Mouse (Mus musculus): ENCODE results near the gene 1700102P08Rik.

1700102P08Rik gene

DNA sequence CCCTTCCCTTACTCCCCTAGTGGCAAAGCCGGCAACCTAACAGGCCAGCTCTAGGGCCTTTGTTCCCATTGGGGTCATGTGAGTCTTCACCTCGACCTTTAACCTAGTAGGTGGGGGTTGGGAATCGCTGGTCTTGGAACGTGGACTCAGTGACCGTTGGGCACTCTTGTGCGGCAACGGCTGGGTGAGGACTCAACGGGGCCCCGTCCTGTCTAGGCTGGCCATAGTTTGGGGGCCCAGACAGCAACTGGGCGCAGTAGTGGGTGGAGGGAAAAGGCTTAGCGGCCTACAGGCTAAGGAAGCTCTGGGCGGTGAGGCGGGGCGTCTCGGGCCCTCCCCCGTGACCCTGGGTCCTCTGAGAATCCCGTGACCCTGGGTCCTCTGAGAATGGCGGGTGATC lies at the start of gene 1700102P08Rik:
1700102P08Rik (plus strand) TSS at position 130 of the 400 bp plus-strand sequence.
- DNase-seq, result peak; percentile 74

DNA sequence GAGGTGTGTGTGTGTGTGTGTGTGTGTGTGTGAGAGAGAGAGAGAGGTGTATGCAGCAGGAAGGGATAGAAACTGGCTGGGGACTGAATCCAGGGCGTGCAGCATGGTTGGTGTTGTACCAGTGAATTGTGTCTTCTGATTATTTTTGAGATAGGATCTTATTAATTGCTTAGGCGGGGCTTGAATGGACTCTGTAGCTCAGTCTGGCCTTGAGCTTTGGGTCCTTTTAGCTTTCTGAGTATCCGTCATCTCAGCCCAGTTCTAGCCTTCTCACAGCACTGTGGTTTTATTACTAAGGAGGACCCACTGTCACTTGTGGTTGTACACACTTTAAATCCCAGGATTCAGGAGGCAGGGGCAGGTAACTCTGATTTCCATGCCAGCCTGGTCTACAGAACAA lies 49.3 kb upstream of the 1700102P08Rik start:
- DNase-seq, result no peak

DNA sequence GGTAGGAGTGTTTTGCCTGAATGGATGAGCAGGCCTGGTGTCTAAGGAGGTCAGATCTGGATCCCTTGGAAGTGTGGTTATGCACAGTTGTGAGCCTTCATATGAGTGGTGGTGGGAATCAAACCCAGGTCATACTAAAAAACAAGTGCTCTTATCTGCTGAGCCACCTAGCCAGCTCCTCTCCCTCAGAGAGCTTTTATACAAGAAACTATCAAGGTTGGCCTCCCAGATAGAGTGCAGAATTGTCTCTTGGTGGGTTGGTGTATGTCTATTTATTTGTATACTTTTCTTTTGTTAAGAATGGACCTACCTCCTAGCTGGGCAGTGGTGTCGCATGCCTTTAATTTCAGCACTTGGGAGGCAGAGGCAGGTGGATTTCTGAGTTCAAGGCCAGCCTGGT lies 48.8 kb upstream of the 1700102P08Rik start:
- no peak for DNase-seq

DNA sequence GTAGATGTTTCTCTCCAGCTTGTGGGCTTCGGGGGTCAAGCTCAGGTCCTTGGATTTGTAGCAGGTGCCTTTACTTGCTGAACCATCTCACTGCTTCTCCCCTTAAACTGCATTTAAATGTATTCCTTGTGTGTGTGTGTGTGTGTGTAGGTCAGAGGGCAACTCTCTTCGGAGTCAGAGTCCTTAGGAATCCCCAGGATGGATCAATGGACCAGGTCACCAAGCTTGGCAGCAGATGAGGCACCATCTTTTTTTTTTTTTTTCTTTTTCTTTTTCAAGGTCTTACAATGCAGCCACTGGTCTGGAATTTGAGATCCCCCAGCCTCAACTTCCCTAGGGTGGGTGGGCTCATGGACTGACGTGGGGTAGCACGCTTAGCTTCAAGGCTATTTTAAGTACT lies 48.1 kb upstream of the 1700102P08Rik start:
- DNase-seq, result no peak

DNA sequence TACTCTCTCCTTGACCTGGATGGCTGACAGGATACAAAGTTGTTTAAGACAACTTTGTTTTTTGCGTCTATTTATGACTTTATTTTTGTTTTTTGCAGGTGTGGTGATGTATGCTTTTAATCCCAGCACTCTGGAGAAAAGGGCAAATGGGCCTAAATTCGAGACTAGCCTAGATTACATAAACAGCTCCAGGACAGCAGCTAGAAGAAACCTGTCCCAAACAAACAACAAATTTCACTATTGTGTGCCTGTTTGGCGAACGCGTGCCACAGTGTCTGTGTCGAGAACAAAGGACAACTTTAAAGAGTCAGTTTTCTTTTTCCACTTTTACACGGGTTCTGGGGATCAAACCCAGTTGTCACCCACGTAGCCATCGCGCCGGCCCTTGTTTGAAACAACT lies 45.6 kb upstream of the 1700102P08Rik start:
- peak; percentile 16 for DNase-seq

DNA sequence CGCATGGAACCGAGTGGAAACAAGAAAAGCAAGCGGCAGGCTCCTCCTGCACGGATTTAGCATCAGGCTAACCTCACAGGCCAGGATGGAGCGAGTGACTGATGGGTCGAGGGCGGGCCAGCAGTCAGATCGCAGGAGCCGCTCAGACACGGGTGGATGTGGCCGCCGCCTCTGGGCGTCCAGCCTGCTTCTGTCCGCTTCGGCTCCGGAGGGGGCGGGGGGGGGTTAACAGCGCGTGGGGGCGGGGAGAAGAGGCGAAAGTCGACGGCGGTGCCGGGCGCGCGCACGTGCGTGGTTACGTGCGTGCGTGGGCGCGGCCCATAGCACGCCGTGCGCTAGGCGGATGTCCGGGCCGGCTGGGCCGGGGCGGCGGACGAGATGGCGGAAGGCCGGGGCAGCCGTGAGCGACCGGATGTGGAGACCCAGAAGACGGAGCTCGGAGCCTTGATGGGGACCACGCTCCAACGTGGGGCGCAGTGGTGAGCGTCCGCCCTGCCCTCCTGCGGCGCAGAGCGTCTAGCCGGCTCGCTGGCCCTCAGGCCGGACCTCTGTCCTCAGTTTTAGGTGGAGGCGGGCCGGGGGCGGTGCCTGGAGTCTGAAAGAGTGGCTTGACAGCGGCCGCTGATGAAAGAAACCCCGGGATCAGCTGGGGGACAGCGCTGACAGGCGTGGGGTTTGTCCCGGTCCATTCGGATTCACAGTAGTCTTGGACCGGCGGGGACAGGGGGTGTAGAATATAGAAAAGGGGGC lies 44.9 kb upstream of the 1700102P08Rik start, which contains the start of gene Usp4:
Usp4 (plus strand) TSS at position 314 of the 750 bp plus-strand sequence.
- DNase-seq, result peak; percentile 92

DNA sequence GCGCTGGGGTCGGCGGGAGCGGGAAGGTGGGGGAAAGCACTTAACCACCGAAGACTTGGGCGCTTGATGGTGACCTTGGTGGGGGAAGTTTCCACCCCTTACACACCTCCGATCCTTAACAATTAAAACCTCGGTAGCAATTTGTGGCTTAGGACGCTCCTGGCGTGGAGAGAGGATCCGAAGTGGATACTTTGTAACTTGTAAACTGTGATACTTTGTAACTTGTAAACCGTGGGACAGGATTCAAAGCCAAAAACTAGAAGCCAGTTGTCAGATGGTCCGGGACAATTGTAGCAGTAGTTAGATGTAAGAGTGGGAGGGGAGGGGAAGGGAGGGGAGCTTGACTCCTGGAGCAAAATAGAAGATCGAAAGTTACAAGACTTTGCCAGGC lies 44.3 kb upstream of the 1700102P08Rik start:
- no peak for DNase-seq

DNA sequence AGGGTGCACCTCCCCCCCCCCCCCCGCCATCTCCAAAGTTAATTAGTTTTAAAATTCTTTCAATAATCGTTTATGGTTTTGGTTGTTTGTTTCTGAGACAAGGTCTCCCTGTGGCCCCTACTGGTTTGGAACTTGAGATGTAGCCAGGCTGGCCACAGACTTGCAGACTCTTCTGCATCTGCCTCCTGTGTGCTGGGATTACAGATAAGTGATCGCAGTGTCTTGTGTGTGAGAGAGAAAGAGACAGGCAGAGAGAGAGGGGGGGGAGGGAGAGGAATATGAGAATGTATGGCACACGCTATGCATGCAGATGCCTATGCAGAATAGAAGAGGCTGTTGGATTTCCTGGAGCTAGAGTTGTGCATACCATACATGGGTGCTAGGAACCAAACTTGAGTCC lies 42.9 kb upstream of the 1700102P08Rik start:
- DNase-seq, result no peak

DNA sequence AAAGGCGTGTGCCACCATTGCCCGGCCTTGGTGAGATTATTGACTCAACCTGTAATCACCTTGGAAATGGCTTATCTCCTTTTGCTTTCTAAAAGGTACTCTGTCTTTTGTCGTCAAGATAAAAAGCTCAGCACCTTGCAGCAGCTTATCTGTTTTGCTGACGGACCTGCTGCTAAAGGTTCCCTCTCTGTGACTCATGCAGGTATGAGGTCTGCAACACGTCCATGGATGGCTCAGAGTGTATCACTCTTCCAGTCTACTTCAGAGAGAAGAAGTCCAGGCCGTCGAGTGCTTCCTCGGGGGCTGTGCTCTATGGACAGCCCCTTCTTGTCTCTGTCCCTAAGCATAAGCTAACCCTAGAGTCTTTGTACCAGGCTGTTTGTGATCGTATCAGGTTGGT lies 14.4 kb upstream of the 1700102P08Rik start:
- no peak for DNase-seq

DNA sequence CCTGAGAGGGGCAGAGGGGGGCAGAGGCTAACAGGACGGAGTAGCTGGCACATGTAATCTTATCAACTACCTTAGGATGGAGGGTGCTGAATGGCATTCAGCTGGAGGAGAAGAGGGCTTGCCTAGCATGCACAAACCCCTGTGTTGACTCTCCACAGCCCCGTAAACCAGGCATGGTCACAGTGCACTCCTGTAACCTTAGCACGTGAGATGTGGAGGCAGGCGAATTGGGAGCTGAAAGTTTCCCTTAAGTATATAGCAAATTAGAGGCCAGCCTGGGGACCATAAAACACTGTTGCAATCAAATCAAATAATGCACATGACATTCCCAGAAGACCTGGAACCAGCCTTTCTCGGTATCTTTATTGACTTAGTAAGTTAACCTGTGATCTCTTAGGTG lies 13.9 kb upstream of the 1700102P08Rik start:
- DNase-seq, result no peak

DNA sequence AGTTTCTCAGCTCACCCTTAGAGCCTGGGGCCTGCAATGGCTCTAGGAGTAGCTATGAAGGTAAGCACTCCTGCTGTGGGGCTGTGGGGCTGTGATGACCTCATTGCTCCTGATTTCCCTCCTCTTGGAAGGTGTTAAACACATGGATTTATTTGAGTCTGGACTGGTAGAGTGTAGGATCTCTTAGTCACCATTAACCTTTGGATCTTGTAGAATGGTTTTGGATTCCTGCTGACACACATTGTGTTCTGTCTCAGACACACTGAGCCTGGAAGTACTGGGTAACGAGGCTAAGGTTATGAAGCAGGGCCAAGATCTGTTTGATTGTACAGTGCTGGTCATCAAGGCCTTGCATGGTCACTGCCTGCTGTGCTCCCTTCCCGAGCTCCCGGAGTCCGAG lies 13.3 kb upstream of the 1700102P08Rik start:
- no peak for DNase-seq

DNA sequence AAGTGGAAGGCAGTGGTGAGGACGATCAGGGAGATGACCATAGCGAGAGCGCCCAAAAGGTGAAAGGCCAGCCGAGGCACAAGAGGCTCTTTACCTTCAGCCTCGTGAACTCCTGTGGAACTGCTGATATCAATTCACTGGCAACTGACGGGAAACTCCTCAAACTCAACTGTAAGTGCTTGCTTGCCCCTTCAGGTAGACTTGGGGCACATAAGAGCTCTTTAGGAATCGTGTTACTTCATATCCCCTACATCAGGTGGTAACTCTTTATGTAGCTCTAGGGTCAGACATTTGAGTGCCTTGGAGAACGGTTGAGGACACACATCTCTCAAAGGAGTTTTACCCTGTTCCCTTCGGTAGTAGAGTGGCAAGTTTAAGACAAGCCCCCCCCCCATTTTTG lies 11.2 kb upstream of the 1700102P08Rik start:
- no peak for DNase-seq

DNA sequence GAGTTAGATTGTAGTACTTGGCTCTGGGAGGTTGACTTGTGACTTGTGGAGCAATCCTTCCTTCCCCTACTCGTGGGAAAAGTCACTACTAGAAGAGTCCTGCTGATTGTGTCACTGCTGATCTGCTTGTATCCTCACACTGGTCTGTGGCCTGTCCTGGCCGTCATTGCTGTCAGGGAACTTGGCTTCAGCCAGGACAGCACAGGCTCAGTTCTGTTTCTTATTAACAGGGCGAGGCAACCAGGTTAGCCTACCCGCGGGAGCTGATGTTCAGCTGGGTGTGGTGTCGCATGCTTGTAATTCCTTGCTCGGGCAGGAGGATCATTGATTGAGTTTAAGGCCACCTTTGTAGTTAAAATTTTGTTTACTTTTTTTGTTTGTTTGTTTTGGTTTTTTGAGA lies 7.6 kb upstream of the 1700102P08Rik start:
- DNase-seq, result peak; percentile 51

DNA sequence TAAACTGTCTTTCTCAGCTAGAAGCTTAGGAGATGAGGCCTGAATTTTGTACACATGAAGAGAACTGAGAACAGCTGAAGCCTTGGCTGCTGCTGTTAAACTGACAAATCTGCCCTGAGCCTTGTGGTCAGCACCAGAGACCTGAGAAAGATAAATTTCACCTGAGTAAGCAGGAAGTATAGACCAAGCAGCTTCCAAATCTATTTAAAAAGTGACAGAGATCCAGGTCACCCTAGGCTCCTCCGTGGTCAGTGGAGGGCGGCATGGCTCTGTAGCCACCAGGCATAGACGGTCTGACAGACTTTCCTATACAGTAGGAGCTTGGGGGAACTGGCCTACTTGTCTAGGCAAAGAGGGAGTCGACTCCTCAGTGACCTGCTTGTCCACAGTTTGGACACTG lies 5.8 kb upstream of the 1700102P08Rik start:
- DNase-seq, result no peak

DNA sequence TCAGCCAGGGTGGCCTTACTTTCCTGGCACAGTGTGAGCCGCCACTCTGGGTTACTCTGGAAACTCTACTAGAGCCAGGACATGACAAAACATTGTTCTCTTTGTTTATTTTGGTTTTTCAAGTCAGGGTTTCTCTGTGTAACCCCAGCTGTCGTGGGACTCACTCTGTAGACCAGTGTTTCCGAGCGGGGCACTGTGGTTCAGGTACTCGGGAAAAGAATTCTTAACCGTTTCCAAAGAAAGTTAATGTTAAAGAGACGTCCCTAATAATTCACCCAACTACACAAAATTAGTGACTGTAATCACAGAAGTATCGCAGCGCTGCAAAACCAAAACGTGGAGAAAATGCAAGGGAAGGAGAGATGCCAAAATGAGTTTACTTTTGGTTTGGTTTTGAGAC lies 4.0 kb upstream of the 1700102P08Rik start:
- peak; percentile 20 for DNase-seq

DNA sequence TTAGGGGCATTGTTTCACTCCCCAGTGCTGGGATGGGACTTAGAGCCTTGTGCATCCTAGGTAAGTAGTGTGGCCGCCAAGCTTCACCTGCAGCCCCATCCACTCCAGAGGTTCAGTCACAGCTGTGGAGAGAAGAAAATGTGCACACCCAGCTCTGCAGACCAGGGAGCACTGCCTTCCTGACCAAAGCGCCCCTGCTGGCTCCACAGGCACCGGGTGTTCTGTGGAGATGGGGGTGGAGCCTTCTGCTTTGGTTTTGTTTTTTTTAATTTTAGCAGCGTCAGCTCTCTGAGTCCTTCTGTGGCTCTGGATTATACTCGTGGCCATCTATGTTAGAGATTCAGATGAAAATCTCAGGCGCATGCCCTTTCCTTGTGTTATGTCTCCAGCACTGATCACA lies 3.4 kb upstream of the 1700102P08Rik start:
- DNase-seq, result peak; percentile 25

DNA sequence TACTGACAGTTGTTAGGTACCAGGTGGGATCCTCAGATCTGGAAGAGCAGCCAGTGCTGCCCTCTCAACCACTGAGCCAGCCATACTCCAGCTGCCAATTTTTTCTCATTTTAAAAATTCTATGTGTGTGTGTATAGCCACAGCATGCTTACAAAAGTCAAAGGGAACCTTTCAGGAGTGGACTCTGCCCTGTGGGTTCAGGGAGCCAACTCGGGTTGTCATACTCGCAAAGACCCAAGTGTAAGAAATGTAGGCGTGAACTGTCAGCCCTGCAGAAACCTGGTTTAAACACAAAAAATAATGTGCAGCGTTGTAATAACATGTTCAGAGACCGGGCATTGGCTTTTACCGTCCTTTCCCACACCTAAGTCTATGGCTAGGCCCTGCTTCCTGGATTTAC lies 1.6 kb downstream of the 1700102P08Rik start:
- DNase-seq, result peak; percentile 47

DNA sequence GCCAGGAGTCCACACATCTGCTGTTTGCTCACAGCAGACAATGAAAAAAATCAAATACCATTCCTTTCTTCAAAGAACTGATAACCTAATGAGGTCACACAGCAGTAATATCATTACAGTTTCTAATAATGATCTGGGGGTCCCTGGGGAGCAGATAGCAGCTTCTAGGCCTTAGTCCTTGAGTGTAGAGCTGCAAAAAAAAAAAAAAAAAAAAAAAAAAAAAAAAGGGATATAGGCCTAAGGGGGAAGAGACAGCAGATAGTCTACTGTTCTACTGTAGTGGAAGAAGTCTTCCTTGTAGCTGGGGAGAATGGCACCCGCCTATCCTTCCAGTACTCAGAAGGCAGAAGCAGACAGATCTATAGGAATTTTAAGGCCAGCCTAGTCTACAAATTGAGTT lies 2.8 kb downstream of the 1700102P08Rik start:
- no peak for DNase-seq

DNA sequence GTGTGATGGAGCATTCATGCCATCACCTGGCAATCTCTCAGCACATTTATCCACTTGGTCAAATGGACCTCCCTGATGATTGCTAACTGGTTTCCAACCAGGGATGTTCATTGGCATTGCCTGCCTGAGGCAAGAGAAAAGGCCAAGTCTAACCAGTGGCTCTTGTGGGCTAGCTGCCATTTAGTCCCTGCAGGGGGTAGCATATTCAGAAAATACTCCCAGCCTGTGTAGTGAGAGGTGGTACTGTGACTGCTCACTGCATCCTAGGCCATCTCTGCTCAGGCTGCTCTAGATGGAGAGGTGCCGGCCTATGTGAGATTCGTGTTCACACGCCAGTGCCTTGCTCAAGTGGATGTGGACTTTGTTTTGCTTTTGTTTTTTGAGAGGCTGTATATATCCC lies 5.7 kb downstream of the 1700102P08Rik start:
- DNase-seq, result no peak

DNA sequence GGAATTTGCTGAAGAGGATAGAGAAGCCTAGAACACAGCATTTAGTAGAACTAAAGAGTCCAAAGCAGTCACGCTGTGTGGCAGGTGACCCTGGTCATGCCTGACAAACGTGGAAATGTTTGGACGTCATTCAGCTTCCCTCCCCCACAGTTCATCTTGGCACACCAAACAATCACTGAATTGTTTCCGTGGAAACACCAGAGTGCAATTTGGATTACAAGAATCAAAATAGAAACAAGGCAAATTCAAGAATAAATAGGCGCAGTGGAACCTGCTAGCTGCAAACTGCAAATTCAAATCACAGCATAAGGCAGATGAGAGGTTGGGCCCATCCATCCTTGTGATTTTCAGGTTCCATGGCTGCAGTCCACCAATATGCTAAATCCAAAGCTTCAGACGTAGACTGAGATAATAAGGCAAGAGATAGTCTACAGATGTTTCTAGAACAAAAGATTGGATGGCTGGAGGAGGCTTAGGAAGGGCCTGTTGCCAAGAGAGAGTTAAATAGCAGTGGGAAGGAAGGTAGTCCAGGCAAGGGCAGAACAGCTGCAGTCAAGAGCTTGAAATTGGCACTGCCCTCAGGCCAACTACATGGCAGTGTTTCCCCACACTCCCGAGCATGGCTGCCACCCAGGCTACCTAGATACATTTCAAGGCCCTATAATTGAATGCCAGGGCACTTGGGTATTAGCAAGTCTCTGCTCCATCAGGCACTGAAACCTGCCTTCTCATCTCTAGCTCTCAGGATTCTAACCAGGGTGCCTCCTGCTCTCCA lies 8.8 kb downstream of the 1700102P08Rik start:
- peak; percentile 68 for DNase-seq

DNA sequence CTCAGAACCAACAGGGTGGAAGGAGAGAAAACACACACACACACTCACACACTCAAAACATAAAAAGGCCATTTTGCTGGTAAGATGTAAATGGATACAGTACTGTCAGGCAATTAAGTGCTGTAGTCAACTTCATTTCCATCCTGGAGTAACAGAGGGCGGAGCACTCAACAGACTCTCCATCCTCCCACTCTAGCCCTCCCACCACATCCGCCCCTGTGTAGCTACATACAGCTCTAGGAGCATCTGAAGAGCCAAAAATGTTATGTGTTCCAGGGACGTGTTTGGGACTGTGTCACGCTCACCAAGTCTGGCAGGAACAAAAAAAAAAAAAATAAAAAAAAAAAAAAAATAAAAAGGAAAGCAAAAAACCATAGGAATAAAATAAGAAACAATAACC lies 10.5 kb downstream of the 1700102P08Rik start:
- no peak for DNase-seq

DNA sequence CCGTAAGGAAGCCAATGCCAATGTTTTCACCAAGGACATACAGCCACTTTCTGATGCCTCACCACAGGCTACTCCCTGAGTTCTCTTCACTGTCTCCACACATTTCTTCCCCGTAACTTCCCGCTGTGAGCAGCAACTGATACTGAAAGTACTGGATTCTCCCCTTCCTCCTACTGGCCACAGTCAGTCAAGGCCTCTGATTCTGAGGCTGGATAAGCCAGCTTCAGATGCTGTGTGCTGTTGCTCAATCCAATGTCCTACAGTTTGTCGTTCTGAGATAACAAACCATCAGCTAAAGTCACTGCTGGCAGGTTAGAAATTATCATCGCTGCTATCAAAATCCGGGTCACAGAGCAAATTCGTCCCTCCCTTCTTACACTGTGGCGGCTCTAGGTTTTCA lies 11.8 kb downstream of the 1700102P08Rik start:
- DNase-seq, result no peak

DNA sequence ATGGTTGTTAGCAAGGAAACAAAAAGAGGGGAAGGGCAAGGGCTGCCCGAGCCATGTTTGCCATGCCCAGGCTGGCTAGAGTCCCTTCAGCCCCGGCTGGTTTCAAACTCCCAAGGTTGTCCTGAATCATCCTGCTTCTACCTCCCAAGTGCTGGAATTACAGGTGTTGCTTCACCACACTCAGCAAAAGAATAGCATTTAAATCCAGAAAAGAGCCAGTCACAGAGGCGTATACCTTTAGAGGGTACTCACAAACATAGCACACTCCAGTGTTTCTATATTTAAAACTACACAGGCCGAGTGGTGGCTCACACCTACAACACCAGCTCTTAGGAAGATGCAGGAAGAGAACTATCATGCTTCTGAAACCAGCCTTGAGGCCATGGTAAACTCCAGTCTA lies 16.9 kb downstream of the 1700102P08Rik start:
- DNase-seq, result no peak

DNA sequence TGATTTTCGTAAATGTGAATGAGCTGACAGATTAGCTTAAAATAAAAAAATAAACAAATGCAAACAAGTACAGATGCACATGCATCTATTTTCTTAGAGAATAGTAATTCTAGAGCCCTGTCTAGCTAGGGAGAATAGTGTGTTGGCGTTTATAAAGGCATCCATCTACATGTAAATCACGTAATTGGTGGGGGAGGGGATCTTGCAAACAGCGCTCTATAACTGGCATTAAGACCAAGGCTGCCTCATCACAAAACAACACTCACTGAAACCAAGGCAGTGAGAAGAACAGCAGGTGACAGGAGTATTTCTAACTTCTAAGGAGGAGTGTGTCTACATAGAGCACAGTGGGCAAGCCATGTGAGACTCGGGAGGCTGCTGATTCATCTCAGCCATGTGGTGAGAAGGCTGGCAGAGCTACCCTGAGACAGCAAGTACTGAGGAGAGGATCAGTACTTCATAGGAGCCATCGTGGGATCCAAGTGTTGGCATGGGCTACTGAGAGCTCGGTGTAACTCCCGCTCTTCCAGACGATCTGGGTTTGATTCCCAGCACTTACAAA lies 18.9 kb downstream of the 1700102P08Rik start:
- no peak for DNase-seq

Measured in kidney, adult 18-20 months (tissue).